Mouse (Mus musculus) Patski (cell line): ENCODE results near the gene Krt5. TPM values are rescaled to one million over a fixed set of nuclear protein-coding genes. Genes with fewer than 3 reads are reported as not detected.

Experiments
- ATAC-seq: fragments of 100-300 bp; one replicate; pipeline ENCODE4 v1.8.0; 2021
- CTCF ChIA-PET: fragments of 350-600 bp; sonication (Branson Sonifier 250); formaldehyde crosslinking; loops from one replicate; lab custom pipeline; 2022; ENCODE audit warnings: inconsistent platforms; lab: Charles Lee
- POLR2A ChIA-PET: fragments of 350-600 bp; sonication (Branson Sonifier 250); formaldehyde crosslinking; loops from one replicate; lab custom pipeline; 2022; ENCODE audit warnings: antibody characterized with exemption, inconsistent platforms; lab: Charles Lee
- DNase-seq: peaks from one replicate; pipeline ENCODE4 v3.0.0-alpha.2; 2011; ENCODE audit warnings: low read depth, low spot score
- H3K27me3 ChIP-seq: fragments of 371-371 bp; one replicate; pipeline ENCODE4 v1.5.1; 2021
- CTCF ChIP-seq: fragments of 100-300 bp; IDR thresholded peaks from one replicate; pipeline ENCODE4 v1.5.1; 2021
- in situ Hi-C: fragments of 300-500 bp; cut with MboI; formaldehyde crosslinking; loops from 3 replicates; pipeline ENCODE4 v1.11.1; 2018; ENCODE audit warnings: low pct_unique_long_range_greater_than_20kb, mixed read lengths
- polyA plus RNA-seq: library from polyadenylated mRNA; unstranded; gene quantifications from one replicate; pipeline ENCODE4 v1.2.3, GENCODE M21; 2021

The Krt5 gene
- 0.03 TPM for polyA plus RNA-seq

- CTCF ChIA-PET, result no interaction called here
- no peak for TF ChIP-seq CTCF
- DNase-seq (no peak), ATAC-seq (no peak)
- in situ Hi-C loops, result no loop called here
- no peaks in the 10 kb centered on the region for H3K27me3 ChIP-seq
- POLR2A ChIA-PET, result no interaction called here
These were observed at the start of gene Krt5 for GRCm38 (mm10) chr15:101712720-101713119. TSS of gene Krt5 (minus strand) at chr15:101712898.

- ATAC-seq, result no peak
These were observed 30.0 kb upstream of the Krt5 start, which contains the start of gene Krt71 for GRCm38 (mm10) chr15:101742711-101743110. TSS of gene Krt71 (minus strand) at chr15:101743109.

GRCm38 (mm10) chr15:101737786-101738185 is 25.1 kb upstream of the Krt5 start:
- POLR2A ChIA-PET, result no interaction called here
- H3K27me3 ChIP-seq, result peaks cover 21% of the 10 kb centered on the region
- ATAC-seq, result no peak
- in situ Hi-C loops, result no loop called here
- TF ChIP-seq CTCF, result no peak
- CTCF ChIA-PET, result no interaction called here
- DNase-seq, result no peak

More at GRCm38 (mm10) chr15:101742711-101743110, 30.0 kb upstream of the Krt5 start, which contains the start of gene Krt71:
- DNase-seq, result no peak
- TF ChIP-seq CTCF, result no peak
- CTCF ChIA-PET, result no interaction called here
- peaks cover 41% of the 10 kb centered on the region for H3K27me3 ChIP-seq
- in situ Hi-C loops, result no loop called here
- POLR2A ChIA-PET, result no interaction called here

- in situ Hi-C loops, result no loop called here
- no peak for ATAC-seq
These were observed 18.0 kb upstream of the Krt5 start for GRCm38 (mm10) chr15:101730653-101731052.

GRCm38 (mm10) chr15:101724686-101725085 is 12.0 kb upstream of the Krt5 start:
- in situ Hi-C loops, result no loop called here
- ChIA-PET CTCF (interaction anchor here (0.9 kb wide), 1 partner anchor 12 kb away, joined by 3 read pairs; no protein-coding TSS in a partner anchor), POLR2A (no interaction called here)
- H3K27me3 ChIP-seq, result peaks cover 8% of the 10 kb centered on the region
- ATAC-seq (no peak), DNase-seq (no peak)
- TF ChIP-seq CTCF, result no peak

More at GRCm38 (mm10) chr15:101730653-101731052, 18.0 kb upstream of the Krt5 start:
- H3K27me3 ChIP-seq, result peaks cover 17% of the 10 kb centered on the region
- ChIA-PET POLR2A (no interaction called here), CTCF (no interaction called here)
- TF ChIP-seq CTCF, result no peak
- DNase-seq, result no peak

- in situ Hi-C loops, result no loop called here
- ChIA-PET CTCF (no interaction called here), POLR2A (no interaction called here)
- H3K27me3 ChIP-seq, result no peaks in the 10 kb centered on the region
- no peak for TF ChIP-seq CTCF
- DNase-seq, result peak; percentile 20
- peak; percentile 73 for ATAC-seq
These were observed 3.1 kb upstream of the Krt5 start for GRCm38 (mm10) chr15:101715831-101716230.

GRCm38 (mm10) chr15:101714356-101714755 is 1.7 kb upstream of the Krt5 start:
- CTCF ChIA-PET, result interaction anchor here (1.4 kb wide), 1 partner anchor 10 kb away, joined by 4 read pairs; no protein-coding TSS in a partner anchor
- DNase-seq (no peak), ATAC-seq (no peak)
- no peak for TF ChIP-seq CTCF
- POLR2A ChIA-PET, result no interaction called here
- H3K27me3 ChIP-seq, result no peaks in the 10 kb centered on the region
- in situ Hi-C loops, result no loop called here

GRCm38 (mm10) chr15:101713731-101714130 is 1.0 kb upstream of the Krt5 start:
- CTCF ChIA-PET, result interaction anchor here (1.4 kb wide), 1 partner anchor 10 kb away, joined by 4 read pairs; no protein-coding TSS in a partner anchor
- no peak for DNase-seq
- POLR2A ChIA-PET, result no interaction called here
- in situ Hi-C loops, result no loop called here
- H3K27me3 ChIP-seq, result no peaks in the 10 kb centered on the region
- no peak for TF ChIP-seq CTCF
- no peak for ATAC-seq

GRCm38 (mm10) chr15:101708683-101709082 is 4.0 kb downstream of the Krt5 start:
- DNase-seq, result no peak
- ChIA-PET POLR2A (no interaction called here), CTCF (no interaction called here)
- ATAC-seq, result no peak
- in situ Hi-C loops, result no loop called here
- H3K27me3 ChIP-seq, result no peaks in the 10 kb centered on the region
- TF ChIP-seq CTCF, result no peak

- TF ChIP-seq CTCF, result no peak
- in situ Hi-C loops, result no loop called here
- ChIA-PET POLR2A (no interaction called here), CTCF (no interaction called here)
- ATAC-seq (no peak), DNase-seq (no peak)
- H3K27me3 ChIP-seq, result no peaks in the 10 kb centered on the region
These were observed 5.2 kb downstream of the Krt5 start for GRCm38 (mm10) chr15:101707454-101707853.

GRCm38 (mm10) chr15:101704066-101704465 is 8.6 kb downstream of the Krt5 start:
- no peaks in the 10 kb centered on the region for H3K27me3 ChIP-seq
- ChIA-PET CTCF (interaction anchor here (1.8 kb wide), 1 partner anchor 10 kb away, joined by 4 read pairs; no protein-coding TSS in a partner anchor), POLR2A (no interaction called here)
- no peak for DNase-seq
- no peak for ATAC-seq
- in situ Hi-C loops, result no loop called here
- no peak for TF ChIP-seq CTCF

GRCm38 (mm10) chr15:101702380-101702779 is 10.3 kb downstream of the Krt5 start:
- no peak for TF ChIP-seq CTCF
- ChIA-PET POLR2A (no interaction called here), CTCF (no interaction called here)
- DNase-seq (no peak), ATAC-seq (no peak)
- no peaks in the 10 kb centered on the region for H3K27me3 ChIP-seq
- in situ Hi-C loops, result no loop called here
